Mouse (Mus musculus): ENCODE results near the gene Ptprt. TPM values are rescaled to one million over a fixed set of nuclear protein-coding genes. Genes with fewer than 3 reads are reported as not detected.
"Not testable (repeated sequence)": the region's sequence is repeated elsewhere in the genome, so short reads cannot be mapped to it uniquely, and the experiment has no call there.

Gene Ptprt
- polyA plus RNA-seq, 1 experiment from 2014 or later, result 7.9 TPM

- WGBS, result 77% methylated on average over 3 of the region's 3 CpGs
- no peaks in the 10 kb centered on the region for H3K27me3 ChIP-seq (replicated peaks; ENCODE audit: control insufficient read depth, insufficient read depth, low read length)
- H3K4me3 ChIP-seq (replicated peaks; ENCODE audit: low read length), result no peak overlapping the region
- H3K9me3 ChIP-seq (ENCODE audit: control insufficient read depth, low read length), result no peaks in the 10 kb centered on the region
- H3K27ac ChIP-seq (ENCODE audit: low read length), result no peak overlapping the region
- no peak overlapping the region for H3K4me2 ChIP-seq (ENCODE audit: low read length)
- no peak for ATAC-seq
- no peak overlapping the region for H3K9ac ChIP-seq (replicated peaks; ENCODE audit: low read depth, low read length)
- no peaks in the 10 kb centered on the region for H3K36me3 ChIP-seq (ENCODE audit: control insufficient read depth, insufficient read depth)
- no peaks in the 10 kb centered on the region for H3K4me1 ChIP-seq (replicated peaks; ENCODE audit: control insufficient read depth, insufficient read depth, low read length)
Observed at GRCm38 (mm10) chr2:162141845-162142411, 519.0 kb downstream of the Ptprt start.

GRCm38 (mm10) chr2:162136176-162136575 is 524.8 kb downstream of the Ptprt start:
- WGBS, result 70% methylated on average over 3 of the region's 3 CpGs
- H3K36me3 ChIP-seq (ENCODE audit: control insufficient read depth, insufficient read depth); H3K9me3 ChIP-seq (ENCODE audit: control insufficient read depth, low read length); H3K4me3 ChIP-seq (replicated peaks; ENCODE audit: low read length); H3K4me1 ChIP-seq (replicated peaks; ENCODE audit: control insufficient read depth, insufficient read depth, low read length); H3K4me2 ChIP-seq (ENCODE audit: low read length); H3K27ac ChIP-seq (ENCODE audit: low read length); ATAC-seq; H3K9ac ChIP-seq (replicated peaks; ENCODE audit: low read depth, low read length): not testable (repeated sequence)
- H3K27me3 ChIP-seq (replicated peaks; ENCODE audit: control insufficient read depth, insufficient read depth, low read length), result peaks cover 17% of the 10 kb centered on the region

- Histone ChIP-seq H3K27me3 (replicated peaks; ENCODE audit: control insufficient read depth, insufficient read depth, low read length) (peaks cover 20% of the 10 kb centered on the region), H3K27ac (ENCODE audit: low read length) (no peak overlapping the region), H3K9me3 (ENCODE audit: control insufficient read depth, low read length) (no peaks in the 10 kb centered on the region), H3K4me3 (replicated peaks; ENCODE audit: low read length) (no peak overlapping the region), H3K4me2 (ENCODE audit: low read length) (no peak overlapping the region), H3K9ac (replicated peaks; ENCODE audit: low read depth, low read length) (no peak overlapping the region), H3K4me1 (replicated peaks; ENCODE audit: control insufficient read depth, insufficient read depth, low read length) (no peaks in the 10 kb centered on the region), H3K36me3 (ENCODE audit: control insufficient read depth, insufficient read depth) (no peaks in the 10 kb centered on the region)
- WGBS, result 16% methylated on average over 4 of the region's 4 CpGs
- peak; percentile 89 for ATAC-seq
Observed at GRCm38 (mm10) chr2:162131607-162132304, 529.2 kb downstream of the Ptprt start.

GRCm38 (mm10) chr2:162129896-162130295 is 531.1 kb downstream of the Ptprt start:
- Histone ChIP-seq H3K36me3 (ENCODE audit: control insufficient read depth, insufficient read depth) (no peaks in the 10 kb centered on the region), H3K27me3 (replicated peaks; ENCODE audit: control insufficient read depth, insufficient read depth, low read length) (peaks cover 19% of the 10 kb centered on the region), H3K4me2 (ENCODE audit: low read length) (no peak overlapping the region), H3K9me3 (ENCODE audit: control insufficient read depth, low read length) (no peaks in the 10 kb centered on the region), H3K4me1 (replicated peaks; ENCODE audit: control insufficient read depth, insufficient read depth, low read length) (no peaks in the 10 kb centered on the region), H3K27ac (ENCODE audit: low read length) (no peak overlapping the region), H3K4me3 (replicated peaks; ENCODE audit: low read length) (no peak overlapping the region), H3K9ac (replicated peaks; ENCODE audit: low read depth, low read length) (no peak overlapping the region)
- WGBS, result 83% methylated on average over 1 of the region's 1 CpGs
- no peak for ATAC-seq

- H3K27me3 ChIP-seq (replicated peaks; ENCODE audit: control insufficient read depth, insufficient read depth, low read length), result no peaks in the 10 kb centered on the region
- no peaks in the 10 kb centered on the region for H3K9me3 ChIP-seq (ENCODE audit: control insufficient read depth, low read length)
- H3K27ac ChIP-seq (ENCODE audit: low read length), result no peak overlapping the region
- H3K4me1 ChIP-seq (replicated peaks; ENCODE audit: control insufficient read depth, insufficient read depth, low read length), result no peaks in the 10 kb centered on the region
- ATAC-seq, result no peak
- no peak overlapping the region for H3K9ac ChIP-seq (replicated peaks; ENCODE audit: low read depth, low read length)
- 70% methylated on average over 2 of the region's 2 CpGs for WGBS
- no peak overlapping the region for H3K4me3 ChIP-seq (replicated peaks; ENCODE audit: low read length)
- no peak overlapping the region for H3K4me2 ChIP-seq (ENCODE audit: low read length)
- no peaks in the 10 kb centered on the region for H3K36me3 ChIP-seq (ENCODE audit: control insufficient read depth, insufficient read depth)
Observed at GRCm38 (mm10) chr2:162118041-162118440, 542.9 kb downstream of the Ptprt start.

GRCm38 (mm10) chr2:162082391-162082790 is 578.6 kb downstream of the Ptprt start:
- H3K27ac ChIP-seq (ENCODE audit: low read length), result peak overlapping the region; percentile 77
- H3K36me3 ChIP-seq (ENCODE audit: control insufficient read depth, insufficient read depth), result no peaks in the 10 kb centered on the region
- WGBS, result 68% methylated on average over 3 of the region's 3 CpGs
- H3K9me3 ChIP-seq (ENCODE audit: control insufficient read depth, low read length), result no peaks in the 10 kb centered on the region
- H3K4me2 ChIP-seq (ENCODE audit: low read length), result no peak overlapping the region
- no peak overlapping the region for H3K4me3 ChIP-seq (replicated peaks; ENCODE audit: low read length)
- no peaks in the 10 kb centered on the region for H3K27me3 ChIP-seq (replicated peaks; ENCODE audit: control insufficient read depth, insufficient read depth, low read length)
- no peak overlapping the region for H3K9ac ChIP-seq (replicated peaks; ENCODE audit: low read depth, low read length)
- ATAC-seq, result peak; percentile 77
- peaks cover 8% of the 10 kb centered on the region for H3K4me1 ChIP-seq (replicated peaks; ENCODE audit: control insufficient read depth, insufficient read depth, low read length)

- H3K36me3 ChIP-seq (ENCODE audit: control insufficient read depth, insufficient read depth), result no peaks in the 10 kb centered on the region
- no peaks in the 10 kb centered on the region for H3K9me3 ChIP-seq (ENCODE audit: control insufficient read depth, low read length)
- H3K4me3 ChIP-seq (replicated peaks; ENCODE audit: low read length), result no peak overlapping the region
- H3K9ac ChIP-seq (replicated peaks; ENCODE audit: low read depth, low read length), result no peak overlapping the region
- no peaks in the 10 kb centered on the region for H3K27me3 ChIP-seq (replicated peaks; ENCODE audit: control insufficient read depth, insufficient read depth, low read length)
- H3K4me1 ChIP-seq (replicated peaks; ENCODE audit: control insufficient read depth, insufficient read depth, low read length), result peaks cover 8% of the 10 kb centered on the region
- WGBS, result 41% methylated on average over 1 of the region's 1 CpGs
- 0 out of 2 replicates have a peak, but pooled peaks have one; percentile 10 for ATAC-seq
- no peak overlapping the region for H3K4me2 ChIP-seq (ENCODE audit: low read length)
- peak overlapping the region; percentile 9; the same call in 1 of the 2 replicates for H3K27ac ChIP-seq (ENCODE audit: low read length)
Observed at GRCm38 (mm10) chr2:162080717-162081398, 580.1 kb downstream of the Ptprt start.

- 83% methylated on average over 5 of the region's 5 CpGs for WGBS
- Histone ChIP-seq H3K27ac (ENCODE audit: low read length) (no peak overlapping the region), H3K4me3 (replicated peaks; ENCODE audit: low read length) (no peak overlapping the region), H3K4me1 (replicated peaks; ENCODE audit: control insufficient read depth, insufficient read depth, low read length) (peaks cover 8% of the 10 kb centered on the region), H3K4me2 (ENCODE audit: low read length) (no peak overlapping the region), H3K9me3 (ENCODE audit: control insufficient read depth, low read length) (no peaks in the 10 kb centered on the region), H3K9ac (replicated peaks; ENCODE audit: low read depth, low read length) (no peak overlapping the region), H3K27me3 (replicated peaks; ENCODE audit: control insufficient read depth, insufficient read depth, low read length) (no peaks in the 10 kb centered on the region), H3K36me3 (ENCODE audit: control insufficient read depth, insufficient read depth) (no peaks in the 10 kb centered on the region)
- ATAC-seq, result no peak
Observed at GRCm38 (mm10) chr2:162078571-162079280, 582.2 kb downstream of the Ptprt start.

- 0 out of 2 replicates have a peak, but pooled peaks cover 2% of the 10 kb centered on the region for H3K4me1 ChIP-seq (replicated peaks; ENCODE audit: control insufficient read depth, insufficient read depth, low read length)
- no peak overlapping the region for H3K27ac ChIP-seq (ENCODE audit: low read length)
- H3K36me3 ChIP-seq (ENCODE audit: control insufficient read depth, insufficient read depth), result no peaks in the 10 kb centered on the region
- no peak overlapping the region for H3K4me2 ChIP-seq (ENCODE audit: low read length)
- no peaks in the 10 kb centered on the region for H3K9me3 ChIP-seq (ENCODE audit: control insufficient read depth, low read length)
- no peak for ATAC-seq
- WGBS, result 96% methylated on average over 3 of the region's 3 CpGs
- no peak overlapping the region for H3K9ac ChIP-seq (replicated peaks; ENCODE audit: low read depth, low read length)
- H3K27me3 ChIP-seq (replicated peaks; ENCODE audit: control insufficient read depth, insufficient read depth, low read length), result no peaks in the 10 kb centered on the region
- H3K4me3 ChIP-seq (replicated peaks; ENCODE audit: low read length), result no peak overlapping the region
Observed at GRCm38 (mm10) chr2:162052816-162053215, 608.1 kb downstream of the Ptprt start.

Measured in forebrain, embryonic 16.5 days (tissue).